Mouse (Mus musculus) hindbrain, embryonic 10.5 days (tissue): ENCODE data around the gene Mtif3. TPM values are rescaled to one million over a fixed set of nuclear protein-coding genes. Genes with fewer than 3 reads are reported as not detected.
A peak's percentile ranks its signal among the peaks of the same experiment; 100 is the strongest.
"Not testable (repeated sequence)": the region's sequence is repeated elsewhere in the genome, so short reads cannot be mapped to it uniquely, and the experiment has no call there.

Source experiments
- DNase-seq: peaks from one replicate; pipeline ENCODE4 v3.0.0-alpha.2; 2017; ENCODE audit warnings: low spot score
- H3K27ac ChIP-seq: fragments of 300-500 bp; sonication (generic); 2 replicates; pipeline ENCODE4 v1.5.1; 2016; ENCODE audit warnings: mild to moderate bottlenecking, moderate library complexity
- H3K27me3 ChIP-seq: fragments of 300-500 bp; sonication (generic); 2 replicates; pipeline ENCODE4 v1.6.1; 2016; ENCODE audit warnings: mild to moderate bottlenecking; ENCODE audit not compliant: poor library complexity, insufficient read depth, severe bottlenecking
- H3K36me3 ChIP-seq: fragments of 300-500 bp; sonication (generic); 2 replicates; pipeline ENCODE4 v1.6.1; 2016; ENCODE audit warnings: mild to moderate bottlenecking, moderate library complexity
- H3K4me1 ChIP-seq: fragments of 300-500 bp; sonication (generic); replicated peaks from 2 replicates; pipeline ENCODE4 v1.6.1; 2016; ENCODE audit warnings: mild to moderate bottlenecking
- H3K4me3 ChIP-seq: fragments of 300-500 bp; sonication (generic); 2 replicates; pipeline ENCODE4 v1.5.1; 2016; ENCODE audit warnings: mild to moderate bottlenecking, moderate library complexity
- H3K9me3 ChIP-seq: fragments of 300-500 bp; sonication (generic); 2 replicates; pipeline ENCODE4 v1.6.1; 2016; ENCODE audit warnings: mild to moderate bottlenecking, moderate library complexity
- WGBS: fragments of 180-500 bp; shearing (Covaris S2); methylation state at CpG from one replicate; pipeline ENCODE4 v1.1.7; 2016; 5-methylcytosine and 5-hydroxymethylcytosine counted together
- polyA plus RNA-seq: library from polyadenylated mRNA; unstranded; fragments of >200 nt; fragmentation: Nextera tagmentation; extraction: Ambion mirVana; gene quantifications from 2 replicates; pipeline ENCODE4 v1.2.1, GENCODE M21; 2016

The Mtif3 gene
- polyA plus RNA-seq, 1 experiment from 2014 or later = 23.9 TPM

DNA sequence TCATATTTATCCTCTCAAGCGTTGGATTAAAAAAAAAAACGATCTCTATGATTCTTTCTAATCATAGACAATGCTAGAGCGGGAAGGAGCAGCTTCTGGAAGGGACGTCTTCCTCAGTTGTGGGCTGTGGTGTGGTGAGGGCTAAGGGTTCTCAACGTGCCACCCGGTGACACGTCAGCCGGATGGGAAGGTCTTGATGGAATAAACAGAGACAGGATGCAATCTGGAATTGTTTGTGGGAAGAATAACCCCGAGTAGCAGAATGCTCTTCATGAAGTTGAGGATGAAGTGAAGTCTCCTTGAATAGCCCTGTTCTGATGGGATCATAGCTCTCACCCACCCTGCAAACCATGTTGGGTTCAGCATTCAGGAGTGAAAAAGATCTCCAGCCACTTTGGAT is 16.9 kb downstream of the Mtif3 start:
- peaks cover 27% of the 10 kb centered on the region for H3K4me1 ChIP-seq
- WGBS = 89% methylated on average over 9 of the region's 9 CpGs
- H3K36me3 ChIP-seq = peaks cover 17% of the 10 kb centered on the region
- peaks cover 3% of the 10 kb centered on the region; the same call in 1 of the 2 replicates for H3K9me3 ChIP-seq
- no peak for DNase-seq
- no peak overlapping the region for H3K4me3 ChIP-seq
- no peaks in the 10 kb centered on the region for H3K27me3 ChIP-seq
- no peak overlapping the region for H3K27ac ChIP-seq

DNA sequence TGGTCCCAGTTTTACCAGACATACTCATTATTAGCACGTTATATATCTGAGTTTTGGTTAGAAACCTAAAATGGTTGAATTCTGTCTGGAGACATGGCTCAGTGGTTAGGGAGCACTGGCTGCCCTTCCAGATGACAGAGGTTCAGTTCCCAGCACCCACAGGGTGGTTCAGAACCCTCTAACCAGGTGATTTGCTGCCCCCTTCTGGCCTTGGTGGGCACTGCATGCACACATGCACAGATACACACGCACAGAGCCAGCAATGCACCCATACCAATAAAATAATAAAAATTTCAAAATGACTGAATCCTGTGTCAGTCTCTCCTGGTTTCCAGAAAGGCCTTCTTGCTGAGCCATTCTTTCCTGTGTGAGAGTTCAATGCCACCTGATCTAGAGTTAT is 19.0 kb downstream of the Mtif3 start:
- H3K27me3 ChIP-seq = no peaks in the 10 kb centered on the region
- H3K36me3 ChIP-seq = no peaks in the 10 kb centered on the region
- 93% methylated on average over 2 of the region's 2 CpGs for WGBS
- no peak overlapping the region for H3K4me3 ChIP-seq
- H3K4me1 ChIP-seq = peaks cover 18% of the 10 kb centered on the region
- peaks cover 3% of the 10 kb centered on the region; the same call in 1 of the 2 replicates for H3K9me3 ChIP-seq
- H3K27ac ChIP-seq = no peak overlapping the region
- no peak for DNase-seq

DNA sequence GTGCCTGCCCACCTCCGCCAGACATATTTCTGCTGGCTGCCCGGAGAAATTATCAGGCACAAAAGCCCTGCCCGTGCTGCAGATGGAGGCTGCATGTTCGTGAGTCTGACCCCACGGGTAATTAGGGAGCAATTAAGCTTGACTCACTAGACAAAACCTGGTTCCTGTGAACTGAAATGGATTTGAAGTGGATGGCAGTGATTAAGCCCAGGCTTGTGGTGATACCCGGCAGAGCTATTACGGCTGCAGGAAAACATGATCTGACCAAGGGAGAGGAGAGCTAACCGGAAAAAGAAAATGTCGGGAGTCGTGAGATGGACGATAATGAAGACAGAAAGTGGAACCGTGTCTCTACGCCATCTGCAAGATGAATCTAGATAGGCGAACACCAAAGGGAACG is 20.6 kb downstream of the Mtif3 start:
- H3K9me3 ChIP-seq = peaks cover 6% of the 10 kb centered on the region
- no peak for DNase-seq
- H3K36me3 ChIP-seq = no peaks in the 10 kb centered on the region
- H3K27ac ChIP-seq = no peak overlapping the region
- peaks cover 4% of the 10 kb centered on the region; the same call in 1 of the 2 replicates for H3K4me1 ChIP-seq
- WGBS = 89% methylated on average over 15 of the region's 15 CpGs
- no peak overlapping the region for H3K4me3 ChIP-seq
- H3K27me3 ChIP-seq = 0 out of 2 replicates have a peak, but pooled peaks cover 2% of the 10 kb centered on the region

DNA sequence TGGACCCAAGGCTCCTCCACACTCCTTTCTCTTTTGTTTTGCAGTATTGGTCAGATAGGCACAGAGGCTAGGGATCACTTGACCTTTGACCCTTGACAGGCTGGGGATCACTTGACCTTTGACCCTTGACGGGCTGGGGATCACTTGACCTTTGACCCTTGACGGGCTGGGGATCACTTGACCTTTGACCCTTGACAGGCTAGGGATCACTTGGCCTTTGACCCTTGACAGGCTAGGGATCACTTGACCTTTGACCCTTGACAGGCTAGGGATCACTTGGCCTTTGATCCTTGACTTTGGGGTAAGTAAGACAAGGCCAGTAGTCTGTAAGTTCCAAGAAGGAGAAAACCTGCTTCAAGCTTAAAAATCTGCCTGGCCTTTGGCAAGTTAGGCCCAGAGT is 21.7 kb downstream of the Mtif3 start:
- not testable (repeated sequence) for H3K4me1 ChIP-seq, H3K27me3 ChIP-seq, H3K9me3 ChIP-seq, H3K27ac ChIP-seq, H3K36me3 ChIP-seq, H3K4me3 ChIP-seq
- WGBS = 26% methylated on average over 2 of the region's 2 CpGs
- DNase-seq = peak; percentile 25

DNA sequence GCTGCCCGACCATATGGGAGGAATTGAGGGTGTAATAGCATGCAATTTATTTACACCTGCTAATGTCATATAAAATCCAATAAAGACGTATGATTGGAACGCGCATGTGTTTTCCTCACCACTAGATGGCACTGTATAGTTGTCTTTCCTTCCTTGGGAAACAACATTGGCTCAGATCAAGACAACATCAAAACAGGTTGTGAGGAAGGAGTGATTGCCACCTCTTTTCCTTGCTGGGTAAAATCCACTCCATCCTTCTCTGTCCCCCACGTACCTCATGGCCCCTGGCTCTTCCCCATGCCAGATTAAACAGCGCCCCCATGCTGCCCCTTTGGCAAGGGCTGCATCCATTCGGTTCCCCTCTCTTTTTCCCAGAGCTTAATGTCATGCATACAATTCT is 23.4 kb downstream of the Mtif3 start:
- no peak overlapping the region for H3K4me3 ChIP-seq

DNA sequence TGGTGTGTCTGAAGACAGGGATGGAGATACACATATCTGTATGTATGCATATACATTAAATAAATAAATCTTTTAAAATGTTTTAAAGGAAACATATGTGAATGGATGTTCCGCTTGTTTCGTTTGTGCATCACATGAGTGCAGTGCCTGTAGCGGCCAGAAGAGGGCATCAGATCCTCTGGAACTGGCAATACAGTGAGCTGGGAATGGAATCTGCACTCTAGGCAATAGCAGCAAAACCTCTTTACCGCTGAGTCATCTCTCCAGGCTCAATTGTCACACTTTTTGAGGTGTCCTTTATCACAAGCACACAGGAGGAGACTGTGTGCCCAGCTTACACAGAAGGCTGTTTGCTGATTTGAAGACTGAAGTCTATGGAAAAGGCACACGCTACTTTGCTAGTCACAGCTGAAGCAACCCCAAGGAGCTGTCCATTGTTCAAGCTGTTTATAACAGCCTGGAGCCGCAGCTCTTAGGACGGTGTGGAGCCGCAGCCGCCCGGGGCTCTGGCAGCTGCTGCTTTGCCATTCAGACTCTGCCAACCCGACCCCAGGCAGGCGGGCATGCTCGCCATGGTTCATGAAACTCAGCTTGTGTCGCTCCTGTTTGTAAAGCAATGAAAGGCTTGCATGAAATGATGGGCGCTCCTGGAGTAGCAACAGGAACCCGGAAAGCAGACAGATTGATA is 24.3 kb downstream of the Mtif3 start:
- DNase-seq = no peak
- Histone ChIP-seq H3K27ac (no peak overlapping the region), H3K36me3 (no peaks in the 10 kb centered on the region), H3K4me1 (0 out of 2 replicates have a peak, but pooled peaks cover 3% of the 10 kb centered on the region), H3K4me3 (no peak overlapping the region), H3K9me3 (peaks cover 3% of the 10 kb centered on the region; the same call in 1 of the 2 replicates), H3K27me3 (peaks cover 9% of the 10 kb centered on the region; the same call in 1 of the 2 replicates)
- WGBS = 86% methylated on average over 16 of the region's 16 CpGs

More for the DNA sequence above, 23.4 kb downstream of the Mtif3 start:
- no peak for DNase-seq
- Histone ChIP-seq H3K27me3 (peaks cover 9% of the 10 kb centered on the region; the same call in 1 of the 2 replicates), H3K36me3 (no peaks in the 10 kb centered on the region), H3K4me1 (0 out of 2 replicates have a peak, but pooled peaks cover 3% of the 10 kb centered on the region), H3K27ac (no peak overlapping the region), H3K9me3 (peaks cover 6% of the 10 kb centered on the region)
- WGBS = 27% methylated on average over 7 of the region's 7 CpGs

DNA sequence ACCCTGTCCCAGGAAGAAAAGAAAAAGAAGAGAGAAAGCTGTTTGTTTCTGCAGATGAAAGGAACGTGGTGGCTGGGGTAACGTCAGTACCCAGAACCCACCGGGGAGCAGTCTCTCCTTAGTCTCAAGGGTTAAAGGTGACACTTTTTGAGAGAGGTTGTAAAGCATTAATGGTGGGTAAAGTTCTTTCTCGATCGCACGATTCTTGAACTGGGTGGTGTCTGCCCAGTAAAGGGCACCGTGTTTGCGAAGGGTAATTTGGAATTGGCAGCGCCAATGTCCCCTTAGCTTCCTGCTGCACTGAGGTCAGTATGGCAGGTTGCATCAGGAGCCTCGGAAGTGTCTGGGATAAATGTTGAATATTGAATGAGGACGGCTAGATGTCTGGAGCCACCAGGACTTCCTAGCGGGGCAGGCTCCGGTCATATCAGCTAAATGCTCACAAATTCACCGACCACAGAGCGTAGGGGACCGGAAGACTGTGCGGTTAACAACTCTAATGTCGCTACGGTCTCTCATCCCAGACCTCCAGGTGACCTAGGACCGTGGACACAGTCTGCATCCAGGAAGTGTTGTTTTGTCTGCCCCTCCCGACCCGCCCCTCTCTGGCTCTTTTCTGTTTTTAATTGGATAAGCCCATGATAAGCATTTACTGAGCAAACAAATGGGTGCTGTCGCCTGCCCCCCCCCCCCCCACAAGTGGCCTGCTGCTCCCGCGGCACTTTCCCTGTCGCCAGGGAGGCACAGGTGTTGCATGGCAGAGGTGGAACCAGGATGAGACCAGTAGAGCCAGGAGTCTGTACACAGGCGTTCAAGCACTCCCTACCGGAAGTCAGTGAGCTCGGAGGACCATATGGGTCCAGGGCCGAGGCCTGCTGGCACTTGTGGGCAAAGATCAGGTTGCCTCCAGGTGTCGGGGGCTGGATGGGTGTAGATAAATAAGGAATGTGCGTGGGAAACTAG is 25.8 kb downstream of the Mtif3 start:
- no peak overlapping the region for H3K27ac ChIP-seq
- H3K4me3 ChIP-seq = no peak overlapping the region
- DNase-seq = no peak
- peaks cover 13% of the 10 kb centered on the region; the same call in 1 of the 2 replicates for H3K27me3 ChIP-seq
- peaks cover 3% of the 10 kb centered on the region; the same call in 1 of the 2 replicates for H3K9me3 ChIP-seq
- H3K36me3 ChIP-seq = no peaks in the 10 kb centered on the region
- WGBS = 87% methylated on average over 32 of the region's 32 CpGs
- H3K4me1 ChIP-seq = 0 out of 2 replicates have a peak, but pooled peaks cover 3% of the 10 kb centered on the region

DNA sequence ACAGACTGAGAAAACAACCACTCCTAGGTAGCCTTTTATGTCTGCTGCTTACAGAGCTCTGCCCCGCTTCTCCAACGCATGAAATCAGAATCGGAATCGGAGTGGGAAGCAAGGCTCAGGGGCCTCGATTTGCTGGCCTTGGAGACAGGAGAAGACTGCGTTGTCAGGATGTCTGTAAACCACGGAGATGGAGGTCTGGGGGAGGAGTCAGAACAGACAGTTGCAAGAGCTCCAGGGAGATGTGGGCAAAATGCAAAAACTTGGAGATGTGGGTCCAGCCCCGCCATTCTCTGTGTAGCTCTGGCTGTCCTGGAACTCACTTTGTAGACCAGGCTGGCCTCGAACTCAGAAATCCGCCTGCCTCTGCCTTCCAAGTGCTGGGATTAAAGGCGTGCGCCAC is 30.1 kb downstream of the Mtif3 start:
- Histone ChIP-seq H3K36me3 (no peaks in the 10 kb centered on the region), H3K4me3 (no peak overlapping the region), H3K27ac (no peak overlapping the region), H3K4me1 (no peaks in the 10 kb centered on the region), H3K9me3 (no peaks in the 10 kb centered on the region), H3K27me3 (peaks cover 13% of the 10 kb centered on the region; the same call in 1 of the 2 replicates)
- WGBS = 85% methylated on average over 12 of the region's 12 CpGs
- DNase-seq = no peak

DNA sequence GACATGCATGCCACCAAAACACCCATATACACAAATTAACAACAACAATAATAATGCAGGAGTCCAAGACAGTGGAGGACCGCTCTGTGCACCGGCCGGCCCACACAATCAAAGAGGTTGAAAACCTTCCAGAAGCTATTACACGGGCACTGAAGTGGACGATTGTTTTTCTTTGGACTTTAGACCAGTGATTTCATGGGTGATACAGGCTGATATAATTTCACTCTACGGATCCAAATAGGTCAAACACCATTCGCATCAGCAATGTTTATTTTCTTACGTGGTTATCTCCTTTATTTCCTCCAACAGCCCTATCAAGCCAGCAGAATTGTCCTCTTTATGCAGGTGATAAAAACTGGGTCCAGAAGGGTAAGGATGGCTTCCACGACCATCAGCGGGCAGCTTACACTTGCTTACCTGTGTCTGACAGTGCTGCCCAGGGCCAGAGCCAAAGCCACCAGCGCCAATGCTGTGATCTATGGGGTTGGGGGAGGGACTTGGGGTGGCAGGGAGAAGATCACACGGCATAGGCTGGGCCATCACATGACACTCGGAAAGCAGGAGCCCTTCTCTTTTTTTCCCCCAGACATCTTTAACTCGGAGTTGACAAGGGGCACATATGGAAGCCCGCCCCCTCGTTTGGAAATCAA is 31.6 kb downstream of the Mtif3 start:
- 84% methylated on average over 16 of the region's 16 CpGs for WGBS
- Histone ChIP-seq H3K27me3 (peaks cover 4% of the 10 kb centered on the region; the same call in 1 of the 2 replicates), H3K9me3 (no peaks in the 10 kb centered on the region), H3K27ac (no peak overlapping the region), H3K4me1 (no peaks in the 10 kb centered on the region), H3K36me3 (no peaks in the 10 kb centered on the region), H3K4me3 (no peak overlapping the region)
- no peak for DNase-seq

DNA sequence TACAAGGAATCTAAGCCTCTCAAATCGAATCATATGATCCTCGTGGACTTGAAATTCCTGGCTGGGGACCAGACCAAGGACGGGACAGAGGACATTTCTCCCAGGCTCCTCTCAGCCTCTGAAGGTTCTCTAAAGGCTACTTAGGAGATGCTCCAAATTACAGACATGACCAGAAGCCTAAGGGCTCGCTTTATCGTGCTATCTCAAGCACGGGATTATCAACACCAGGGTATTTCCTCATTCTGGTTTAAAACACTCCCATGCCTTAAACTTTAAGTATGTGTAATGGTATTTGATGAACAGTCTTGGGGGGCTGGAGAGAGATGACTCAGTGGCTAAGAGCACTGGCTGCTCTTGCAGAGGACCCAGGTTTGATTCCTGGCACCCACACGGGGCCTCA is 32.2 kb downstream of the Mtif3 start:
- Histone ChIP-seq H3K36me3 (no peaks in the 10 kb centered on the region), H3K27me3 (peaks cover 4% of the 10 kb centered on the region; the same call in 1 of the 2 replicates), H3K4me1 (no peaks in the 10 kb centered on the region), H3K9me3 (no peaks in the 10 kb centered on the region), H3K4me3 (no peak overlapping the region), H3K27ac (no peak overlapping the region)
- no peak for DNase-seq
- WGBS = 91% methylated on average over 7 of the region's 7 CpGs

DNA sequence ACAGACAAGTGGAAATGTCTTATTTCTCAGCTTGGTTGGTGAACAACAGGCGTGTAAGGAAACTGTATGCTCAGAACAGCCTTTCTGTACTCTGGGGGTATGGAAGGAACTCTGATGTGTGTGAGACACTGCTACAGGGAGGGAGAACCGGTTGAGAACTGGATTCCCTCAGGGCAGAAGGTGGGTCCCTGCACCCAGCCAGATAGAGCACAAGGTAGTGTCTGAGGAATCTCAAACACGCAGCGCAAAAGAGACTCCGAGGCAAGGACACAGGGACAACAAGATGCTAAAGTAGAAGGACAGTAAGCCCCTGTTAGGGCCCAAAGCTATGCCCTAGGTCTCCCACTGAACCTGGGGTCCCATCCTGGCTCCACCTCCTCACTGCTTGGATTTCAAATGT is 36.9 kb downstream of the Mtif3 start:
- no peak overlapping the region for H3K4me3 ChIP-seq
- H3K27ac ChIP-seq = no peak overlapping the region
- DNase-seq = no peak
- H3K9me3 ChIP-seq = no peaks in the 10 kb centered on the region
- H3K27me3 ChIP-seq = no peaks in the 10 kb centered on the region
- no peaks in the 10 kb centered on the region for H3K4me1 ChIP-seq
- H3K36me3 ChIP-seq = no peaks in the 10 kb centered on the region
- WGBS = 83% methylated on average over 5 of the region's 5 CpGs

DNA sequence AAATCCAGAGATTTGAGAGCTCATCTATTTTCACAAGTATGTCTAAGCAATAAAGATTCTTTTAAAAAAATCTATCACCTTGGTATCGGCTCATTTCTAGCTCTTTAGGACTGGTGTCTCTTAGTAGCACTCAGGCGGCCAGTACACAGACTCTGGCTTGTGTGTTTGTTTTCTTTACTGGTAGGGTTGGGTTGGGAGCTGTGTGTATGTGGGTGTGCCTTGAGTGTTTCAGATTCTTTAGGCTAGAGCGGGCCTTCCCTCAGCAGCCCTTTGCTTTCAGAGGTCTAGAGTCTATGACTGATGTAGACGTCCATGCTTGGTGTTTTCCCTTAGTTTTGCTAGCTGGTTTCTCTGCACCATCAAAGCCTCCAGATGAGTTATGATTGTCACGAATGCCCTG is 40.1 kb downstream of the Mtif3 start:
- no peak for DNase-seq
- no peak overlapping the region for H3K27ac ChIP-seq
- WGBS = 77% methylated on average over 5 of the region's 5 CpGs
- no peaks in the 10 kb centered on the region for H3K36me3 ChIP-seq
- H3K4me3 ChIP-seq = no peak overlapping the region
- H3K4me1 ChIP-seq = peaks cover 19% of the 10 kb centered on the region
- H3K27me3 ChIP-seq = peaks cover 13% of the 10 kb centered on the region
- H3K9me3 ChIP-seq = no peaks in the 10 kb centered on the region
